Mouse (Mus musculus): ENCODE data around the gene Nrde2.

- no peak for TF ChIP-seq MAFK (IDR thresholded peaks at IDR 0.05; ENCODE audit: borderline replicate concordance, low read depth, low read length)
- no peak for TF ChIP-seq POLR2A (IDR thresholded peaks at IDR 0.05; ENCODE audit: control insufficient read depth in 1 of 2, insufficient read depth in 1 of 2, low read depth in 1 of 2, low read length in 2 of 2, poor library complexity in 1 of 2)
- no peak for TF ChIP-seq CTCF (IDR thresholded peaks at IDR 0.05 in 2 of 3, conservative IDR thresholded peaks at IDR 0.05 in 1 of 3; ENCODE audit: control insufficient read depth in 1 of 3, insufficient read depth in 1 of 3, low read depth in 2 of 3, low read length in 3 of 3, poor library complexity in 1 of 3, severe bottlenecking in 1 of 3)
- no peak for TF ChIP-seq MAX (IDR thresholded peaks at IDR 0.05; ENCODE audit: low read length)
- TF ChIP-seq GATA1 (IDR thresholded peaks at IDR 0.05; ENCODE audit: low read depth, low read length): no peak
- no peak for TF ChIP-seq MAZ (IDR thresholded peaks at IDR 0.05; ENCODE audit: low read depth, low read length)
- no peak for TF ChIP-seq MEF2A (IDR thresholded peaks at IDR 0.05; ENCODE audit: extremely low read depth, insufficient replicate concordance, low read depth, low read length, poor library complexity, severe bottlenecking)
- TF ChIP-seq ETS1 (IDR thresholded peaks at IDR 0.05; ENCODE audit: low read depth, low read length): no peak
- no peak for TF ChIP-seq RAD21 (IDR thresholded peaks at IDR 0.05; ENCODE audit: low read depth, low read length)
- TF ChIP-seq EP300 (IDR thresholded peaks at IDR 0.05; ENCODE audit: low read depth in 1 of 2, low read length in 2 of 2): no peak
- no peak for TF ChIP-seq MYC (IDR thresholded peaks at IDR 0.05; ENCODE audit: low read depth, low read length)
- no peak for TF ChIP-seq GABPA (IDR thresholded peaks at IDR 0.05; ENCODE audit: low read depth, low read length)
Measured at GRCm38 (mm10) chr12:100205156-100205555, 45.7 kb upstream of the Nrde2 start.

Data from MEL (cell line).